Mouse (Mus musculus) CH12.LX (cell line): ENCODE data around the gene Lepr. TPM values are rescaled to one million over a fixed set of nuclear protein-coding genes. Genes with fewer than 3 reads are reported as not detected.

ENCODE experiments used
- DNase-seq: peaks from one replicate; pipeline ENCODE4 v3.0.0-alpha.2; 2013; ENCODE audit errors: extremely low read depth
- H3K27ac ChIP-seq: 2 replicates; pipeline ENCODE4 v1.5.1; 2012; ENCODE audit warnings: low read depth, mild to moderate bottlenecking, control low read depth, moderate library complexity; ENCODE audit not compliant: insufficient read depth
- H3K27me3 ChIP-seq: replicated peaks from 2 replicates; pipeline ENCODE3; 2012; ENCODE audit warnings: inconsistent platforms
- H3K36me3 ChIP-seq, 2 experiments: replicated peaks in 1 of 2; 2 replicates each; pipeline versions ENCODE3 to v1.6.1; 2012; ENCODE audit warnings: inconsistent platforms in 1 of 2, low read length in 1 of 2, mild to moderate bottlenecking in 1 of 2, mixed read lengths in 1 of 2, moderate library complexity in 1 of 2; ENCODE audit not compliant: control insufficient read depth in 1 of 2, insufficient read depth in 1 of 2
- H3K4me1 ChIP-seq, 2 experiments: 2 replicates each; pipeline ENCODE4 v1.6.1; 2012; ENCODE audit warnings: inconsistent platforms in 1 of 2, moderate library complexity in 1 of 2; ENCODE audit not compliant: insufficient read depth in 2 of 2, control insufficient read depth in 1 of 2
- H3K4me2 ChIP-seq: 2 replicates; pipeline ENCODE4 v1.6.1; 2012; ENCODE audit warnings: low read depth, mild to moderate bottlenecking, control low read depth; ENCODE audit not compliant: poor library complexity, insufficient read depth, severe bottlenecking
- H3K4me3 ChIP-seq, 3 experiments: fragments of 150-350 bp in 1 of 3; sonication (generic) in 1 of 3; replicated peaks in 1 of 3; 2 replicates each; pipeline versions ENCODE3 to v1.5.1; 2011 to 2012; ENCODE audit warnings: low read depth in 2 of 3, low read length in 2 of 3, mild to moderate bottlenecking in 2 of 3, moderate library complexity in 2 of 3, control low read depth in 1 of 3, improper control_type of control experiment in 1 of 3, inconsistent platforms in 1 of 3, mixed read lengths in 1 of 3; ENCODE audit not compliant: poor library complexity in 1 of 3
- H3K79me2 ChIP-seq: replicated peaks from 2 replicates; pipeline ENCODE4 v1.6.1; 2012; ENCODE audit warnings: mild to moderate bottlenecking, moderate library complexity; ENCODE audit not compliant: control insufficient read depth, poor library complexity, insufficient read depth, severe bottlenecking; ENCODE audit errors: extremely low read depth
- H3K9ac ChIP-seq: 2 replicates; pipeline ENCODE4 v1.6.1; 2012; ENCODE audit warnings: low read depth, mild to moderate bottlenecking, control low read depth, moderate library complexity; ENCODE audit not compliant: insufficient read depth
- H3K9me3 ChIP-seq: replicated peaks from 2 replicates; pipeline ENCODE3; 2012; ENCODE audit warnings: low read length, inconsistent platforms, mixed read lengths
- CHD1 ChIP-seq: IDR thresholded peaks from 2 replicates; pipeline ENCODE4 v1.6.1; 2012; ENCODE audit warnings: low read depth, low read length, improper control_type of control experiment, inconsistent platforms
- E2F4 ChIP-seq: IDR thresholded peaks from 2 replicates; pipeline ENCODE4 v1.6.1; 2011; ENCODE audit warnings: low read depth, low read length, improper control_type of control experiment; ENCODE audit not compliant: insufficient replicate concordance
- EP300 ChIP-seq: IDR thresholded peaks from 2 replicates; pipeline ENCODE4 v1.6.1; 2011; ENCODE audit warnings: low read length, improper control_type of control experiment
- ETS1 ChIP-seq: conservative IDR thresholded peaks from 2 replicates; pipeline ENCODE4 v1.6.1; 2012; ENCODE audit warnings: low read depth, mild to moderate bottlenecking, inconsistent platforms, low read length, improper control_type of control experiment, moderate library complexity
- GABPA ChIP-seq: IDR thresholded peaks from 2 replicates; pipeline ENCODE4 v1.6.1; 2012; ENCODE audit warnings: low read depth, low read length, improper control_type of control experiment, inconsistent platforms; ENCODE audit not compliant: insufficient replicate concordance
- IRF4 ChIP-seq: IDR thresholded peaks from 2 replicates; pipeline ENCODE4 v1.6.1; 2014; ENCODE audit warnings: low read depth, mild to moderate bottlenecking, inconsistent platforms, low read length, improper control_type of control experiment
- JUND ChIP-seq: conservative IDR thresholded peaks from 2 replicates; pipeline ENCODE4 v1.6.1; 2011; ENCODE audit warnings: low read depth, low read length, improper control_type of control experiment
- KAT2A ChIP-seq: IDR thresholded peaks from 2 replicates; pipeline ENCODE4 v1.6.1; 2012; ENCODE audit warnings: low read length, improper control_type of control experiment, inconsistent platforms; ENCODE audit not compliant: insufficient replicate concordance
- MAX ChIP-seq: IDR thresholded peaks from 2 replicates; pipeline ENCODE4 v1.6.1; 2011; ENCODE audit warnings: low read length, improper control_type of control experiment
- MAZ ChIP-seq: IDR thresholded peaks from 2 replicates; pipeline ENCODE4 v1.6.1; 2012; ENCODE audit warnings: low read depth, mild to moderate bottlenecking, inconsistent platforms, low read length, improper control_type of control experiment, moderate library complexity
- MXI1 ChIP-seq: IDR thresholded peaks from 2 replicates; pipeline ENCODE4 v1.6.1; 2011; ENCODE audit warnings: mild to moderate bottlenecking, low read depth, low read length, improper control_type of control experiment
- MYC ChIP-seq: IDR thresholded peaks from 2 replicates; pipeline ENCODE4 v1.6.1; 2011; ENCODE audit warnings: low read depth, mild to moderate bottlenecking, improper control_type of control experiment, low read length
- NELFE ChIP-seq: IDR thresholded peaks from 2 replicates; pipeline ENCODE4 v1.6.1; 2011; ENCODE audit warnings: low read depth, low read length, improper control_type of control experiment
- PAX5 ChIP-seq: IDR thresholded peaks from 2 replicates; pipeline ENCODE4 v1.6.1; 2012; ENCODE audit warnings: low read length, inconsistent platforms, mixed read lengths
- RAD21 ChIP-seq: IDR thresholded peaks from 2 replicates; pipeline ENCODE4 v1.6.1; 2011; ENCODE audit warnings: low read depth, mild to moderate bottlenecking, low read length, improper control_type of control experiment, moderate library complexity
- RCOR1 ChIP-seq: conservative IDR thresholded peaks from 2 replicates; pipeline ENCODE4 v1.6.1; 2012; ENCODE audit warnings: low read depth, mild to moderate bottlenecking, inconsistent platforms, low read length, improper control_type of control experiment
- SIN3A ChIP-seq: IDR thresholded peaks from 2 replicates; pipeline ENCODE4 v1.6.1; 2012; ENCODE audit warnings: low read length, improper control_type of control experiment, inconsistent platforms
- SMC3 ChIP-seq: IDR thresholded peaks from 2 replicates; pipeline ENCODE4 v1.6.1; 2011; ENCODE audit warnings: low read depth, low read length, improper control_type of control experiment
- TCF12 ChIP-seq: IDR thresholded peaks from 2 replicates; pipeline ENCODE4 v1.6.1; 2014; ENCODE audit warnings: low read depth, mild to moderate bottlenecking, inconsistent platforms, low read length, improper control_type of control experiment
- UBTF ChIP-seq: IDR thresholded peaks from 2 replicates; pipeline ENCODE4 v1.6.1; 2012; ENCODE audit warnings: low read depth, mild to moderate bottlenecking, inconsistent platforms, low read length, improper control_type of control experiment, moderate library complexity
- USF1 ChIP-seq: IDR thresholded peaks from 2 replicates; pipeline ENCODE4 v1.6.1; 2014; ENCODE audit warnings: low read depth, mild to moderate bottlenecking, inconsistent platforms, low read length, improper control_type of control experiment
- USF2 ChIP-seq: conservative IDR thresholded peaks from 2 replicates; pipeline ENCODE4 v1.6.1; 2011; ENCODE audit warnings: low read depth, low read length, improper control_type of control experiment
- ZC3H11A ChIP-seq: IDR thresholded peaks from 2 replicates; pipeline ENCODE4 v1.6.1; 2012; ENCODE audit warnings: low read depth, mild to moderate bottlenecking, inconsistent platforms, low read length, improper control_type of control experiment
- ZNF384 ChIP-seq: IDR thresholded peaks from 2 replicates; pipeline ENCODE4 v1.6.1; 2012; ENCODE audit warnings: low read depth, low read length, improper control_type of control experiment, inconsistent platforms
- dilution Hi-C: fragments of 300-500 bp; cut with MboI; formaldehyde crosslinking; loops from 2 replicates; pipeline ENCODE4 v1.14.3; 2020; ENCODE audit warnings: low sequenced_read_pairs; ENCODE audit not compliant: extremely low pct_unique_long_range_greater_than_20kb, extremely low pct_ligation_motif_present
- in situ Hi-C: fragments of 300-500 bp; cut with MboI; formaldehyde crosslinking; loops from 3 replicates; pipeline ENCODE4 v1.14.3; 2019; ENCODE audit warnings: low sequenced_read_pairs, low pct_ligation_motif_present, low pct_unique_long_range_greater_than_20kb, mixed read lengths
- polyA plus RNA-seq: library from polyadenylated mRNA; unstranded; fragments of >175 nt; gene quantifications from 2 replicates; pipeline ENCODE4 v1.2.1, GENCODE M21; 2012; ENCODE audit warnings: low read depth; ENCODE audit not compliant: insufficient read length
- total RNA-seq, 2 experiments: library from RNA; depleted of rRNA; stranded (reverse); fragments of 300-350 nt in 1 of 2; fragments of >200 nt in 1 of 2; gene quantifications; 2 replicates each; pipeline ENCODE4 v1.2.3; 2012 to 2014

The Lepr gene
- total and polyA plus RNA-seq, 3 experiments, result 0.04 TPM; not detected in 2

GRCm38 (mm10) chr4:101721705-101722104 is 4.5 kb downstream of the Lepr start:
- H3K4me2 ChIP-seq, result no peak overlapping the region
- no peak for DNase-seq
- no peak overlapping the region for H3K27ac ChIP-seq
- no peaks in the 10 kb centered on the region for H3K79me2 ChIP-seq
- no peaks in the 10 kb centered on the region for H3K9me3 ChIP-seq
- no peaks in the 10 kb centered on the region for H3K36me3 ChIP-seq
- no peak overlapping the region for H3K4me3 ChIP-seq
- in situ Hi-C loops, result no loop called here
- H3K9ac ChIP-seq, result no peak overlapping the region
- no peaks in the 10 kb centered on the region for H3K4me1 ChIP-seq
- dilution Hi-C loops, result no loop called here
- no peaks in the 10 kb centered on the region for H3K27me3 ChIP-seq
- TF ChIP-seq KAT2A (no peak), EP300 (no peak), CHD1 (no peak), JUND (no peak), SMC3 (no peak), ZNF384 (no peak), E2F4 (no peak), MAX (no peak), MAZ (no peak), RAD21 (no peak), ETS1 (no peak), PAX5 (no peak), USF2 (no peak), SIN3A (no peak)
- TF ChIP-seq, all 38 proteins: peak for 0

GRCm38 (mm10) chr4:101741973-101742372 is 24.8 kb downstream of the Lepr start:
- Histone ChIP-seq H3K27ac (no peak overlapping the region), H3K9ac (no peak overlapping the region), H3K79me2 (no peaks in the 10 kb centered on the region), H3K4me3 (no peak overlapping the region), H3K4me2 (no peak overlapping the region), H3K27me3 (no peaks in the 10 kb centered on the region), H3K36me3 (no peaks in the 10 kb centered on the region), H3K4me1 (no peaks in the 10 kb centered on the region), H3K9me3 (no peaks in the 10 kb centered on the region)
- dilution Hi-C loops, result no loop called here
- in situ Hi-C loops, result no loop called here
- DNase-seq, result no peak
- TF ChIP-seq USF2 (no peak), MYC (no peak), MXI1 (no peak), USF1 (no peak), MAZ (no peak), MAX (no peak), CHD1 (no peak), NELFE (no peak), RAD21 (no peak), ZC3H11A (no peak), ETS1 (no peak), KAT2A (no peak), GABPA (no peak), UBTF (no peak), TCF12 (no peak), IRF4 (no peak), RCOR1 (no peak), JUND (no peak)
